ENCODE assay signal across 29 mouse cellular contexts in genomic region chr16:58504945-58505344, GRCm38 (mm10).
"Had no signal": no experiment of that assay in that cellular context is flagged by ENCODE, and none has a peak within 500 bp of the region (broad histone marks: within the 10 kb centered on the region; RNA-seq: fewer than 3 reads in every experiment).

No protein-coding gene starts in this region.

- DNase-seq: left cerebral cortex, postnatal 4 days; liver; liver, embryonic 13.5 days; lung, adult 18-20 months; lung, adult 2 months; lung, embryonic 14.5 days; lung, postnatal 10 days; lung, postnatal 14 days; lung, postnatal 36 days; lung, postnatal 4 days; midbrain, embryonic 14.5 days had no signal

- ATAC-seq: lung, postnatal 0 days; midbrain, embryonic 13.5 days; midbrain, embryonic 15.5 days; midbrain, embryonic 16.5 days had no signal

- H3K4me3 ChIP-seq: left cerebral cortex, adult 2 months; limb, embryonic 10.5 days; limb, embryonic 12.5 days; limb, embryonic 13.5 days; limb, embryonic 15.5 days; liver, embryonic 13.5 days; lung, embryonic 15.5 days; megakaryocyte, embryonic 14.5 days; midbrain, embryonic 10.5 days; midbrain, embryonic 12.5 days; midbrain, embryonic 13.5 days; midbrain, embryonic 15.5 days; myocyte; neural tube, embryonic 12.5 days had no signal

- H3K27ac ChIP-seq: left cerebral cortex, adult 2 months; limb, embryonic 10.5 days; limb, embryonic 12.5 days; limb, embryonic 13.5 days; limb, embryonic 15.5 days; liver, embryonic 14.5 days; lung, embryonic 15.5 days; macrophage; midbrain, embryonic 10.5 days; midbrain, embryonic 12.5 days; midbrain, embryonic 13.5 days; midbrain, embryonic 15.5 days; neural tube, embryonic 12.5 days had no signal

- H3K4me2 ChIP-seq: limb, embryonic 12.5 days; limb, embryonic 13.5 days; limb, embryonic 15.5 days; liver, embryonic 13.5 days; lung, embryonic 14.5 days; lung, embryonic 15.5 days; midbrain, embryonic 11.5 days; midbrain, embryonic 12.5 days; midbrain, embryonic 13.5 days; midbrain, embryonic 15.5 days; neural tube, embryonic 12.5 days had no signal

- H3K4me1 ChIP-seq: neural tube, embryonic 12.5 days had no signal

- H3K27me3 ChIP-seq: limb, embryonic 12.5 days; limb, embryonic 13.5 days; limb, embryonic 15.5 days; liver, embryonic 13.5 days; lung, embryonic 15.5 days; megakaryocyte, embryonic 14.5 days; midbrain, embryonic 12.5 days; midbrain, embryonic 13.5 days; midbrain, embryonic 15.5 days; neural tube, embryonic 12.5 days had no signal

- H3K9me3 ChIP-seq: limb, embryonic 10.5 days; limb, embryonic 12.5 days; limb, embryonic 13.5 days; limb, embryonic 15.5 days; liver, embryonic 13.5 days; lung, embryonic 15.5 days; megakaryocyte, embryonic 14.5 days; midbrain, embryonic 10.5 days; midbrain, embryonic 12.5 days; midbrain, embryonic 13.5 days; midbrain, embryonic 15.5 days; neural tube, embryonic 12.5 days had no signal

- H3K9ac ChIP-seq: limb, embryonic 12.5 days; limb, embryonic 13.5 days; limb, embryonic 15.5 days; liver, embryonic 13.5 days; liver, embryonic 14.5 days; lung, embryonic 14.5 days; lung, embryonic 15.5 days; midbrain, embryonic 12.5 days; midbrain, embryonic 13.5 days; midbrain, embryonic 15.5 days; neural tube, embryonic 12.5 days had no signal

- H3K36me3 ChIP-seq: limb, embryonic 15.5 days; lung, embryonic 15.5 days; midbrain, embryonic 10.5 days; midbrain, embryonic 12.5 days; midbrain, embryonic 13.5 days; midbrain, embryonic 15.5 days; neural tube, embryonic 12.5 days had no signal
